Comparison of ENCODE assay signal across 14 mouse cellular contexts in the genomic region with DNA sequence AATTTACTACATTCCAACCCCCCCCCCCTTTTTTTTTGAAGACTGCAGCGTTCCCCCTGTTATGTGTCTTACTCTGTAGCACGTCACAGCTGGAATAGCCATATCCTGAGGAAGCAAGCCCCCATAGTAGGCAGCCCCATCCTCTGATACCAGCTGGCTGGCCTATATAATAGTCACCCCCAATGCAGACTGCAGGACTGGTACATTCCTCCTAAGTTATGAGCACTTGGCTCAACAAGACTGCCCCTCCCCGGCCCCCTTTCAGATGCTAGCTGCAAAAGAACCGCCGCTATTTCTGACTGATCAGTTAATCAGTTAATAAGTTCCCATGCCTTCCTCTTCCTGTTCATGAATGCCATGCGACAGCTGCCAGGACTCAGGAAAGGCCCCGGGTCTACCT. TPM values are rescaled to one million over a fixed set of nuclear protein-coding genes. Genes with fewer than 3 reads are reported as not detected.
A peak's percentile ranks its signal among the peaks of the same experiment; 100 is the strongest.
DNase-seq lines count a peak whose midpoint lies in the region; ATAC-seq and TF ChIP-seq lines count a peak whose summit lies in the region.
"Had no signal": no experiment of that assay in that cellular context is flagged by ENCODE, and none has a peak within 500 bp of the region (broad histone marks: within the 10 kb centered on the region; RNA-seq: fewer than 3 reads in every experiment).

No protein-coding gene starts in this region.

- no peak for TF ChIP-seq CTCF in forebrain, postnatal 0 days (IDR thresholded peaks at IDR 0.05; ENCODE audit: low read depth)

- no peaks in the 10 kb centered on the region for H3K9me3 ChIP-seq in forebrain, postnatal 0 days (ENCODE audit: low read length)
- no peaks in the 10 kb centered on the region for H3K9me3 ChIP-seq in forebrain, embryonic 13.5 days (replicated peaks)
- no peaks in the 10 kb centered on the region for H3K9me3 ChIP-seq in kidney, embryonic 15.5 days (replicated peaks)
- H3K9me3 ChIP-seq: forebrain, embryonic 10.5 days; limb, embryonic 13.5 days had no signal

- H3K4me1 ChIP-seq in forebrain, postnatal 0 days (ENCODE audit: insufficient read depth), result peaks cover 4% of the 10 kb centered on the region; the same call in 1 of the 2 replicates
- H3K4me1 ChIP-seq in forebrain, embryonic 13.5 days, result peaks cover 36% of the 10 kb centered on the region
- peaks cover 81% of the 10 kb centered on the region for H3K4me1 ChIP-seq in kidney, embryonic 15.5 days

- no peak overlapping the region for H3K27ac ChIP-seq in forebrain, postnatal 0 days (ENCODE audit: low read depth, low read length)
- H3K27ac ChIP-seq in forebrain, embryonic 13.5 days, result no peak overlapping the region
- peak overlapping the region; percentile 60; the same call in 1 of the 2 replicates for H3K27ac ChIP-seq in kidney, embryonic 15.5 days
- H3K27ac ChIP-seq: forebrain, embryonic 10.5 days; limb, embryonic 13.5 days had no signal

- no peak overlapping the region for H3K9ac ChIP-seq in forebrain, postnatal 0 days
- no peak overlapping the region for H3K9ac ChIP-seq in forebrain, embryonic 13.5 days
- no peak overlapping the region for H3K9ac ChIP-seq in kidney, embryonic 15.5 days
- H3K9ac ChIP-seq: limb, embryonic 13.5 days had no signal

- DNase-seq in forebrain, postnatal 0 days, result no peak
- DNase-seq in kidney, adult 8-10 months, result no peak
- peak; percentile 19 to 57 for DNase-seq in thymus, adult 18-20 months
- DNase-seq in thymus, postnatal 25 days, result no peak
- DNase-seq in retina, postnatal 1 day, result no peak
- DNase-seq in adrenal gland, adult (ENCODE audit: inconsistent age in 2 of 2, low spot score in 1 of 2), result no peak
- DNase-seq: layer of hippocampus, postnatal 36 days; right cerebral cortex, postnatal 4 days had no signal

- ATAC-seq in forebrain, postnatal 0 days, result peak; percentile 21; the same call in 1 of the 2 replicates
- ATAC-seq in forebrain, embryonic 13.5 days, result no peak
- ATAC-seq in kidney, embryonic 15.5 days (replicated peaks; ENCODE audit: low FRiP score), result no peak; the same call in 1 of the 2 replicates

- H3K27me3 ChIP-seq in forebrain, postnatal 0 days (ENCODE audit: insufficient read depth, low read length), result no peaks in the 10 kb centered on the region
- H3K27me3 ChIP-seq in forebrain, embryonic 13.5 days, result no peaks in the 10 kb centered on the region
- no peaks in the 10 kb centered on the region for H3K27me3 ChIP-seq in kidney, embryonic 15.5 days
- H3K27me3 ChIP-seq: limb, embryonic 13.5 days had no signal

- H3K36me3 ChIP-seq in forebrain, postnatal 0 days (ENCODE audit: insufficient read depth), result no peaks in the 10 kb centered on the region
- no peaks in the 10 kb centered on the region for H3K36me3 ChIP-seq in forebrain, embryonic 13.5 days (ENCODE audit: poor library complexity, severe bottlenecking)
- no peaks in the 10 kb centered on the region for H3K36me3 ChIP-seq in kidney, embryonic 15.5 days
- H3K36me3 ChIP-seq: forebrain, embryonic 10.5 days; limb, embryonic 13.5 days had no signal

- H3K4me2 ChIP-seq in forebrain, postnatal 0 days (ENCODE audit: low read depth), result no peak overlapping the region
- no peak overlapping the region for H3K4me2 ChIP-seq in forebrain, embryonic 13.5 days
- H3K4me2 ChIP-seq in kidney, embryonic 15.5 days, result no peak overlapping the region
- H3K4me2 ChIP-seq: limb, embryonic 13.5 days; midbrain, embryonic 11.5 days had no signal

- WGBS in forebrain, postnatal 0 days, result 83% methylated on average over 7 of the region's 7 CpGs
- 92% methylated on average over 7 of the region's 7 CpGs for WGBS in forebrain, embryonic 13.5 days
- 71% methylated on average over 7 of the region's 7 CpGs for WGBS in kidney, embryonic 15.5 days

- no peak overlapping the region for H3K4me3 ChIP-seq in forebrain, postnatal 0 days (ENCODE audit: low read depth, low read length)
- no peak overlapping the region for H3K4me3 ChIP-seq in forebrain, embryonic 13.5 days
- H3K4me3 ChIP-seq in kidney, embryonic 15.5 days (replicated peaks), result no peak overlapping the region
- H3K4me3 ChIP-seq: forebrain, embryonic 10.5 days; limb, embryonic 13.5 days; myocyte had no signal

RNA-seq across cellular contexts. Expression of a gene that starts 23.8 kb away (rescaled TPM):
- total RNA-seq in forebrain, postnatal 0 days (2014; rRNA removed), result 79.2 and 84.2 TPM in 2 replicates
- polyA plus RNA-seq in forebrain, postnatal 0 days (2015; fragmentation: Nextera tagmentation; extraction: Ambion mirVana), result 40.3 and 43.8 TPM in 2 replicates
- polyA plus RNA-seq in forebrain, embryonic 13.5 days (2015; fragmentation: Nextera tagmentation; extraction: Ambion mirVana), result 34.9 and 36.3 TPM in 2 replicates
- 46.0 and 48.3 TPM in 2 replicates for polyA plus RNA-seq in kidney, embryonic 15.5 days (2015; fragmentation: Nextera tagmentation; extraction: Ambion mirVana)

Comparison
In these comparisons a context has a peak if more than half of its experiments do, and no peak if none do; other contexts are left out.
1. DNase-seq: peak in thymus, adult 18-20 months (2 of 2); none in forebrain, postnatal 0 days (single experiment), kidney, adult 8-10 months (0 of 2), thymus, postnatal 25 days (single experiment), retina, postnatal 1 day (single experiment) and adrenal gland, adult (0 of 2).